Mouse (Mus musculus) heart, embryonic 15.5 days (tissue): ENCODE data around the gene Card14. TPM values are rescaled to one million over a fixed set of nuclear protein-coding genes. Genes with fewer than 3 reads are reported as not detected.
"Not testable (repeated sequence)": the region's sequence is repeated elsewhere in the genome, so short reads cannot be mapped to it uniquely, and the experiment has no call there.

ENCODE experiments used
- ATAC-seq: fragments of 200-750 bp; cut with Nextera tagmentation; replicated peaks from 2 replicates; pipeline ENCODE4 v1.8.0; 2017; ENCODE audit warnings: low read depth, moderate TSS enrichment; ENCODE audit not compliant: insufficient number of reproducible peaks, insufficient read depth, low FRiP score
- H3K27ac ChIP-seq: fragments of 300-500 bp; sonication (generic); 2 replicates; pipeline ENCODE4 v1.5.1; 2015; ENCODE audit warnings: mild to moderate bottlenecking, inconsistent platforms
- H3K27me3 ChIP-seq: fragments of 300-500 bp; sonication (generic); 2 replicates; pipeline ENCODE4 v1.6.1; 2015; ENCODE audit warnings: inconsistent platforms
- H3K36me3 ChIP-seq: fragments of 300-500 bp; sonication (generic); 2 replicates; pipeline ENCODE4 v1.6.1; 2015; ENCODE audit warnings: mild to moderate bottlenecking, inconsistent platforms
- H3K4me1 ChIP-seq: fragments of 300-500 bp; sonication (generic); replicated peaks from 2 replicates; pipeline ENCODE4 v1.6.1; 2015; ENCODE audit warnings: inconsistent platforms
- H3K4me2 ChIP-seq: fragments of 300-500 bp; sonication (generic); 2 replicates; pipeline ENCODE4 v1.6.1; 2015; ENCODE audit warnings: inconsistent platforms, mild to moderate bottlenecking, moderate library complexity
- H3K4me3 ChIP-seq: fragments of 300-500 bp; sonication (generic); 2 replicates; pipeline ENCODE4 v1.5.1; 2015; ENCODE audit warnings: mild to moderate bottlenecking, inconsistent platforms
- H3K9ac ChIP-seq: fragments of 300-500 bp; sonication (generic); 2 replicates; pipeline ENCODE4 v1.6.1; 2015; ENCODE audit warnings: mild to moderate bottlenecking, inconsistent platforms
- H3K9me3 ChIP-seq: fragments of 300-500 bp; sonication (generic); replicated peaks from 2 replicates; pipeline ENCODE4 v1.6.1; 2016; ENCODE audit warnings: inconsistent platforms
- WGBS: fragments of 180-500 bp; shearing (Covaris S2); methylation state at CpG from one replicate; pipeline ENCODE4 v1.1.7; 2015; ENCODE audit warnings: mixed read lengths; 5-methylcytosine and 5-hydroxymethylcytosine counted together
- polyA plus RNA-seq: library from polyadenylated mRNA; unstranded; fragments of >200 nt; fragmentation: Nextera tagmentation; extraction: Ambion mirVana; gene quantifications from 2 replicates; pipeline ENCODE4 v1.2.1, GENCODE M21; 2015

The Card14 gene
- 0.28 and 0.38 TPM in 2 replicates for polyA plus RNA-seq

DNA sequence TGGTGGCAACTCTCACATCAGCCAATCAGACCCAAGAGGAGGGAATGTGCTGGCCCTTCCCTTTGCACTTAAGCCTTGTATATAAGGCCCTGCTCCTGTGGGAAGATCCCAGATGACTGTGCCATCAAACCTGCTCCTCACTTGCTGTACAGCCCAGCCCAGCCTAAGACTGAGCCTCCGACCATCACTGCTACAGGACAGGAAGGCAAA lies at the start of gene Card14:
Card14 (plus strand) TSS at position 111 of the 210 bp plus-strand sequence.
- Histone ChIP-seq H3K36me3 (no peaks in the 10 kb centered on the region), H3K27me3 (peaks cover 17% of the 10 kb centered on the region), H3K9me3 (no peaks in the 10 kb centered on the region), H3K4me2 (0 out of 2 replicates have a peak within 1 kb of the TSS, but pooled peaks have one; percentile 6), H3K4me3 (no peak within 1 kb of the TSS), H3K27ac (peak within 1 kb of the TSS; percentile 81), H3K9ac (no peak within 1 kb of the TSS), H3K4me1 (peaks cover 26% of the 10 kb centered on the region)
- no peak for ATAC-seq
- 51% methylated on average over 1 of the region's 1 CpGs for WGBS

DNA sequence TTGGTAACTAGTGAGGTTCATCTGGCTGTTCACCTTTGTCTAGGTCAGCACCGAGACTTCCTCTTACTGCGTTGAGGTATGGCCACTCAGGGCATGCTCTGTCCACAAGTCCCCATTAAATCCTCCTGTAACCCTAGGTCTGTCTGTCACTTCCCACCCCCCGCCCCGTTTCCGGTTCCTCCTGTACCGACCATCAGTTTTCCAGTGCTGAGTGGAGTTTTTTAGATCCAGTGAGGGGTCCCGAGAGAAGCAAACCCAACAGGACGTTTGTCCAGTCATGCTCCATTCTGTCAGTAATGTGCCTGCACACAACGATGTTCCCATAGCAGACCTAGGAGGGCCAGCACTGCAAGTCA lies 49.4 kb upstream of the Card14 start:
- H3K9ac ChIP-seq: no peak overlapping the region
- H3K36me3 ChIP-seq: no peaks in the 10 kb centered on the region
- no peaks in the 10 kb centered on the region for H3K9me3 ChIP-seq
- H3K27me3 ChIP-seq: no peaks in the 10 kb centered on the region
- H3K4me1 ChIP-seq: peaks cover 2% of the 10 kb centered on the region
- WGBS: 65% methylated on average over 9 of the region's 9 CpGs
- peak overlapping the region; percentile 55 for H3K4me2 ChIP-seq
- H3K27ac ChIP-seq: no peak overlapping the region
- ATAC-seq: no peak
- peak overlapping the region; percentile 32 for H3K4me3 ChIP-seq

DNA sequence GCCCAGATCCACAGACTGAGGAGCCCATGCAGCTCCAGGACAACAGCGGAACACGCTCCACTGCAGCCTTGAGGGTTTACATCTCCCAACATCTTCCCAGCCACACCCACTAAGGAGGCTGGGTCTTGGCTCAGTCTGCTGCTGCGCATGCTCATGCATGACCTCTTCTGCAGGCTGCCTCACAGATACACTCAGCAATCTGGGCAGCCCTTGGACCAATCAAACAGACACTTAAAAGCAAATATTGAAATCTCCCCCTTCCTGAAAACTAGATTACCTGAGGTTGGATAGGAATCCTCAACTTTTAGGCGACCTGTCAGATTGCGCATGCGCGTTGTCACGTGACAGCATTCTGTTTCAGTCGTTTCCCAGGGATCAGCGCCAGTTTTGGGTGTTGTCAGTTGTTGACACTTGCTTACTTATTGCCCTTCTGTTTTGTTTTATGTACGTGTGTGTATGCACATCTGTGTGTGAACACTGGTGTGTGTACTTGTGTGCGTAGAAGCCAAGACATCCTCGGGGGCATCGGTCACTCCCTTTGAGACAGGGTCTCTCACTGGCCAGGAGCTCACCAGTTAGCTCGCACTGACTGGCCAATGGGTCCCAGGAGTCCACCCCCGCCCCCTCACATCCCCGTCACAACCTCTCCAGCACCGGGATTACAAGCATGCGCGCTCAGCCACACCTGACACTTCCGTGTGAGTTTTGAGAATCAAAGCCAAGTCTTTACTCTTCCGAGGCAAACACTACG lies 48.8 kb upstream of the Card14 start:
- 53% methylated on average over 23 of the region's 23 CpGs for WGBS
- H3K9ac ChIP-seq: no peak overlapping the region
- H3K4me1 ChIP-seq: no peaks in the 10 kb centered on the region; the same call in 1 of the 2 replicates
- no peaks in the 10 kb centered on the region for H3K36me3 ChIP-seq
- 0 out of 2 replicates have a peak, but pooled peaks have one; percentile 28 for ATAC-seq
- H3K27me3 ChIP-seq: no peaks in the 10 kb centered on the region
- no peak overlapping the region; the same call in 1 of the 2 replicates for H3K27ac ChIP-seq
- peak overlapping the region; percentile 55 for H3K4me2 ChIP-seq
- H3K9me3 ChIP-seq: no peaks in the 10 kb centered on the region
- peak overlapping the region; percentile 32 for H3K4me3 ChIP-seq

DNA sequence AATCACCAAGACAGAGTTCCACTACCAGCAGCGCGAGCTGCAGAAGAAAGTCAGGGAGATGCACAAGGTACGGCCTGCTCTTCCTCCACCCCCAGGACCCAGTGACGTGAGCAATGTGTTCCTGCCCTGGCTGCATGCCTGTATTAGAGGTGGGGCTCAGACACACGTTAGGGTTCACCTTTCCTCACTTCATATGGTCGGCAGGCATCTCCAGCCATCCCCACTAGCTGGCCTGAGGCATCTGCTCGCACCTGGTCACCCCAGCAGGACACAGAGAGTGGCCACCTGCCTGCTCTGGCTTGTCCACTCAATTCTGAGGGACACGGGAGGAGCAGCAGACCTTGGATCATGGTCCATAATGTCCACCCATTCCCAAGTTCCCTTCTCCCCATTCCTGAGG lies 47.6 kb upstream of the Card14 start:
- H3K36me3 ChIP-seq: no peaks in the 10 kb centered on the region
- H3K4me3 ChIP-seq: no peak overlapping the region
- no peak for ATAC-seq
- no peaks in the 10 kb centered on the region; the same call in 1 of the 2 replicates for H3K4me1 ChIP-seq
- H3K9ac ChIP-seq: no peak overlapping the region
- no peak overlapping the region for H3K27ac ChIP-seq
- H3K27me3 ChIP-seq: no peaks in the 10 kb centered on the region
- H3K9me3 ChIP-seq: no peaks in the 10 kb centered on the region
- WGBS: 85% methylated on average over 8 of the region's 8 CpGs
- no peak overlapping the region for H3K4me2 ChIP-seq

DNA sequence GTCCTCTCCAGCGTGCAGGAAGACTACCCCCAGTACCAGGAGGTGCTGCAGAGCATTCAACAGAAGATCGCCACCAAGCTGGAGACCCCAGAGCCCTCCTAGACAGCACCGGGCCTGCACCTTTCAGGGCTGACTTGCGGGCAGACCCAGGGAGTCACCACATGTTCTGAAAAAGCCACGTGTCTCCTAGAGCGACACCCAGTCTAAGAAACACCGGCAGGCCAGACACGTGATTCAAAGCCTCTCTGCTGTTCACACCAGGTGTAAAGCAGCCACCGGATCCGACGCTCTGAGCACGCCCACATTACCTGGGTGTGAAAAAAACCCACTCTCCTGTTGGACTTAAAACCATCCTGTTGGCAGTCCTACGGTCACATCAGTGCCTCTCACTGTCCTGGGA lies 43.2 kb upstream of the Card14 start:
- Histone ChIP-seq H3K27me3 (no peaks in the 10 kb centered on the region), H3K36me3 (no peaks in the 10 kb centered on the region), H3K4me3 (no peak overlapping the region), H3K4me2 (no peak overlapping the region), H3K27ac (no peak overlapping the region), H3K9me3 (no peaks in the 10 kb centered on the region), H3K4me1 (peaks cover 18% of the 10 kb centered on the region), H3K9ac (no peak overlapping the region)
- ATAC-seq: no peak
- 89% methylated on average over 13 of the region's 13 CpGs for WGBS

DNA sequence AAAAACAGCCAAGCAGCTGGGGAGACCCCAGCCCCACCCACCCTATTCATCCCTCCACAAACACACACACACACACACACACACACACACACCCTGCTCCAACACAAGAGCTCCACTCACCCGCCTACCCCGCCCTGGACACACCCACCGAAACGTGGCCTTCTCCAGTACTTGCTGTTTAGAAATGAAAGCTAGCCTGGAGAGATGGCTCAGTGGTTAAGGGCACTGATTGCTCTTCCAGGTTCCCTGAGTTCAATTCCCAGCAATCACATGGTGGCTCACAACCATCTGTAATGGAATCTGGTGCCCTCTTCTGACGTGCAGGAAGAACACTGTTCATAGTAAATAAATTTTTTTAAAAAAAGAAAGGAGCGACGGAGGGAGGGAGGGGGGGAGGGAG lies 41.8 kb upstream of the Card14 start:
- H3K36me3 ChIP-seq: peaks cover 3% of the 10 kb centered on the region; the same call in 1 of the 2 replicates
- no peak for ATAC-seq
- no peak overlapping the region for H3K4me3 ChIP-seq
- no peaks in the 10 kb centered on the region for H3K9me3 ChIP-seq
- 87% methylated on average over 7 of the region's 7 CpGs for WGBS
- no peak overlapping the region for H3K9ac ChIP-seq
- no peak overlapping the region for H3K4me2 ChIP-seq
- no peak overlapping the region for H3K27ac ChIP-seq
- H3K4me1 ChIP-seq: peaks cover 18% of the 10 kb centered on the region
- no peaks in the 10 kb centered on the region for H3K27me3 ChIP-seq

DNA sequence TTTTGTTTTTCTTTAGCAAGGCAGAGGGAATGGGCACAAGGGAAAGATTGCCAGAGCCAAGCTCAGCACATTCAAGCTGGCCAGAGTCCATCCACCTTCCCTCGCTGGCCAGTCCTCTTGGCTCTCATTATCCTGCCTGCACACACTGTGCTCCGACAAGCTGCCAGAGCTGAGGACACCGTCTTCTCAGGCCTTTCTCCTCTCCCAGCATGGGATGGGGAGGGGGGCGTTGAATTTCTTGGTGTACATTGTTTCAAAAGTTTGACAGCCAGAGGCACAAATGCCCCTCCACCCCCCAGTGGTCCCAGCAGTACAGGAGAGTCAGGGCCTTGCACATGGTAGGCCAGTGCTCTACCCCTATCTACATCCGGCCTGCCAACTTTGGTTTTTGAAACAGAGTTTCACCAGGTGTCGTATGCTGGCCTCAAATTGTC lies 40.3 kb upstream of the Card14 start:
- no peak overlapping the region for H3K9ac ChIP-seq
- peak overlapping the region; percentile 88 for H3K4me2 ChIP-seq
- 43% methylated on average over 6 of the region's 6 CpGs for WGBS
- peak overlapping the region; percentile 73; the same call in 1 of the 2 replicates for H3K4me3 ChIP-seq
- H3K27me3 ChIP-seq: no peaks in the 10 kb centered on the region
- H3K27ac ChIP-seq: no peak overlapping the region
- ATAC-seq: no peak
- peaks cover 18% of the 10 kb centered on the region for H3K4me1 ChIP-seq
- no peaks in the 10 kb centered on the region for H3K9me3 ChIP-seq
- H3K36me3 ChIP-seq: peaks cover 4% of the 10 kb centered on the region; the same call in 1 of the 2 replicates

DNA sequence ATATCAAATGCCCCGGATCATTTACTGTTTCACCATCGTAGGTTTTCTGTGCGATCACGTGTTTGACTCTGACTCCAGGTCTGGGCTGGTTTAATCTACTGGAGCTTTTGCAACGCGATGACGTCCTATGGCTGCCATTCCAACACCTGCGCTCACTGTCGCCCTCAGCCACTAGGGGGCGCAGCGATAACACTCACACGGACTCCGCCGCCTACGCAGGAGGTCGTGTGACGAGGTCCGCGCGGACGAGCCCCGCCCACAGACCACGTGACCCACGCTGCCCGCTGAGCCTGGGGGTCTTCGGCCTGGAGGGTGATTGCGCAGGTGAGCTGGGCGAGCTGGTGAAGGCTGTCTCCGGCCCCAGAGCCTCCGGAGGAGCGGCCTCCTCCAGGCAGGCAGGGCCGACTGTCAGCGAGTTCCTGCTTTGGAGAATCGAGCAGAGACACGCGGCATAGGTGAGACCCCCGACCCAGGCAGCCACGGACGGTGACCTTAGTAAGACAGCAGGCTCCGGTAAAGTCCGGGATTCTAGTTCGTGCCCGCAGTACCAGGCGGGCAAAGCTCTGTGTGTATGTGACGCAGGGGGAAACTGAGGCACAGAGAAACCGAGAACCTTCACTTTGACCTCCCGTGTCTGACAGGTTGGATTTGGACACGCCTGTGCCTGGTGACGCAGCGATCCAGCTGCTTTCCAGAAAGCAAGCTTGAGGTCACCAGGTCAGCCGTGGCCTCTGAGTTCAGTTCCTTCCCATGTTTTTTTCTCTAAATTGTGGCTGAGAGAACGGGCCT lies 39.6 kb upstream of the Card14 start, which contains the start of gene Gaa:
Gaa (plus strand) TSS at position 120 of the 789 bp plus-strand sequence.
- Histone ChIP-seq H3K27ac (peak within 1 kb of the TSS; percentile 50; the same call in 1 of the 2 replicates), H3K4me1 (peaks cover 18% of the 10 kb centered on the region), H3K9me3 (no peaks in the 10 kb centered on the region), H3K4me2 (peak within 1 kb of the TSS; percentile 88), H3K9ac (peak within 1 kb of the TSS; percentile 78), H3K36me3 (peaks cover 7% of the 10 kb centered on the region; the same call in 1 of the 2 replicates), H3K4me3 (peak within 1 kb of the TSS; percentile 73), H3K27me3 (no peaks in the 10 kb centered on the region)
- WGBS: 3% methylated on average over 52 of the region's 52 CpGs
- peak; percentile 85 for ATAC-seq

DNA sequence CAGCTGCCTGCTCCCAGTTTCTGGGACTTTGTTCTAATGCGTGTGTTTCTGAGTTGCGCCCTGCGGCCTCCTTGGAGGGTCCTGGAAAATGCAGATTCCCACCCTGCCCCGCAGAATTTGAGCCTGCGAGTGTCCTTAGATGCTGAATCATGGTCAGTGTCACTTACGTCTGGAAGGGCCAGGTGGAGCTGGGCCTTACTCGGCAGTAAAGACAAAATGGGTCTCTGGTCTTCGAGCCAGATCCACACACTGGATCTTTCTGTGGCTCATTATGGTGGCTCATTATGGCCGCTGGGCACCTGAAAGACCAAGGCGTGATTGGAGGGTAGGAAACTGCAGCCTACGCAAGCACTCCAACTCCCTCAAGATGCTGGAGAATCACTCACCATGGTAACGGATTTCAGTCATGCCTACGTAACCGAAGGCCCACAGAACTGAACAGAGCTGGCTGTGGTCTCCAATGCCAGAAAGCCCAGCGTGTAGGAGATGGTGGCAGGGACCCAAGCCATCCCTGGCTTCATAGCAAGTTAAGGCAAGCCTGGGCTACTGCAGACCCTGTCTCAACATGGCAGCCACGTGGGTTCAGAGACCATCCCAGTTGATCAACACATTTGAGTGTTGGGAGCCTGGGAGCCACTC lies 38.9 kb upstream of the Card14 start:
- Histone ChIP-seq H3K27ac (peak overlapping the region; percentile 50; the same call in 1 of the 2 replicates), H3K4me2 (peak overlapping the region; percentile 88), H3K9ac (peak overlapping the region; percentile 78), H3K9me3 (no peaks in the 10 kb centered on the region), H3K36me3 (peaks cover 10% of the 10 kb centered on the region; the same call in 1 of the 2 replicates), H3K27me3 (no peaks in the 10 kb centered on the region), H3K4me3 (peak overlapping the region; percentile 73), H3K4me1 (peaks cover 18% of the 10 kb centered on the region)
- WGBS: 76% methylated on average over 16 of the region's 16 CpGs
- ATAC-seq: no peak

DNA sequence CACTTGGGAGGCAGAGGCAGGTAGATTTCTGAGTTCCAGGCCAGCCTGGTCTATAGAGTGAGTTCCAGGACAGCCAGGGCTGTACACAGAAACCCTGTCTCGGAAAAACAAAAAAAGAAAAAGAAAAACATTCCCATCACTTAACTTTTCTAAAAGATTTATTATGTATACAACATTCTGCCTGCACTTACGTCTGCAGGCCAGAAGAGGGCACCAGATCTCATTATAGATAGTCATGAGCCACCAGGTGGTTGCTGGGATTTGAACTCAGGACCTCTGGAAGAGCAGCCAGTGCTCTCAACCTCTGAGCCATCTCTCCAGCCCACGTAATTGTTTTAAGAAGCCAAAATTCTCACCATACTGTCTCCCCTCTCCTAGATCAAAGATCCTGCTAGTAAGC lies 35.1 kb upstream of the Card14 start:
- 71% methylated on average over 3 of the region's 3 CpGs for WGBS
- not testable (repeated sequence) for ATAC-seq

More for the DNA sequence above, 35.1 kb upstream of the Card14 start:
- H3K9ac ChIP-seq, H3K27ac ChIP-seq, H3K27me3 ChIP-seq, H3K4me3 ChIP-seq, H3K9me3 ChIP-seq, H3K4me2 ChIP-seq: not testable (repeated sequence)
- H3K4me1 ChIP-seq: peaks cover 13% of the 10 kb centered on the region
- H3K36me3 ChIP-seq: peaks cover 31% of the 10 kb centered on the region
